Mouse (Mus musculus) adrenal gland, postnatal 14 days (tissue): ENCODE data around the gene Zfp46. TPM values are rescaled to one million over a fixed set of nuclear protein-coding genes. Genes with fewer than 3 reads are reported as not detected.

ENCODE experiments used
- DNase-seq: peaks from one replicate; pipeline ENCODE4 v3.0.0; 2021; ENCODE audit warnings: mixed read lengths
- total RNA-seq: library from RNA; stranded (reverse); gene quantifications from 2 replicates; pipeline ENCODE4 v1.2.3, GENCODE M21; 2021

Zfp46 gene
- total RNA-seq, 1 experiment from 2014 or later = 27.1 TPM

GRCm38 (mm10) chr4:136266716-136267343 lies 17.7 kb upstream of the Zfp46 start:
- peak; percentile 36 for DNase-seq

GRCm38 (mm10) chr4:136268912-136269311 lies 15.6 kb upstream of the Zfp46 start:
- no peak for DNase-seq

- DNase-seq = no peak
Measured at GRCm38 (mm10) chr4:136270648-136271047, 13.8 kb upstream of the Zfp46 start.

- no peak for DNase-seq
Measured at GRCm38 (mm10) chr4:136281097-136281496, 3.4 kb upstream of the Zfp46 start.

GRCm38 (mm10) chr4:136281611-136282010 lies 2.9 kb upstream of the Zfp46 start:
- no peak for DNase-seq

- DNase-seq = peak; percentile 37
Measured at GRCm38 (mm10) chr4:136282621-136283480, 1.6 kb upstream of the Zfp46 start.

GRCm38 (mm10) chr4:136283783-136284182 lies 700 bp upstream of the Zfp46 start:
- no peak for DNase-seq

GRCm38 (mm10) chr4:136284891-136285290 lies 408 bp downstream of the Zfp46 start:
- peak; percentile 14 for DNase-seq

GRCm38 (mm10) chr4:136285348-136285810 lies 896 bp downstream of the Zfp46 start:
- peak; percentile 96 for DNase-seq

- peak; percentile 98 for DNase-seq
Measured at GRCm38 (mm10) chr4:136285811-136286371, 1.4 kb downstream of the Zfp46 start.

- no peak for DNase-seq
Measured at GRCm38 (mm10) chr4:136289918-136290780, 5.7 kb downstream of the Zfp46 start.

GRCm38 (mm10) chr4:136290781-136291595 lies 6.5 kb downstream of the Zfp46 start:
- no peak for DNase-seq

- DNase-seq = no peak
Measured at GRCm38 (mm10) chr4:136291692-136292091, 7.2 kb downstream of the Zfp46 start.

- no peak for DNase-seq
Measured at GRCm38 (mm10) chr4:136295941-136296340, 11.5 kb downstream of the Zfp46 start.

GRCm38 (mm10) chr4:136302462-136302861 lies 18.0 kb downstream of the Zfp46 start:
- no peak for DNase-seq

GRCm38 (mm10) chr4:136304181-136304580 lies 19.7 kb downstream of the Zfp46 start:
- no peak for DNase-seq

GRCm38 (mm10) chr4:136308355-136308754 lies 23.9 kb downstream of the Zfp46 start:
- DNase-seq = no peak

GRCm38 (mm10) chr4:136309780-136310179 lies 25.3 kb downstream of the Zfp46 start:
- DNase-seq = peak; percentile 75

- peak; percentile 100 for DNase-seq
Measured at GRCm38 (mm10) chr4:136310229-136311041, 26.0 kb downstream of the Zfp46 start, which contains the start of gene Hnrnpr. Hnrnpr (plus strand) TSS chr4:136310942.
